Mouse (Mus musculus): ENCODE data around the gene Adarb2. TPM values are rescaled to one million over a fixed set of nuclear protein-coding genes. Genes with fewer than 3 reads are reported as not detected.

Adarb2 gene
- polyA plus RNA-seq, 1 experiment from 2014 or later, result 0.15 TPM

DNA sequence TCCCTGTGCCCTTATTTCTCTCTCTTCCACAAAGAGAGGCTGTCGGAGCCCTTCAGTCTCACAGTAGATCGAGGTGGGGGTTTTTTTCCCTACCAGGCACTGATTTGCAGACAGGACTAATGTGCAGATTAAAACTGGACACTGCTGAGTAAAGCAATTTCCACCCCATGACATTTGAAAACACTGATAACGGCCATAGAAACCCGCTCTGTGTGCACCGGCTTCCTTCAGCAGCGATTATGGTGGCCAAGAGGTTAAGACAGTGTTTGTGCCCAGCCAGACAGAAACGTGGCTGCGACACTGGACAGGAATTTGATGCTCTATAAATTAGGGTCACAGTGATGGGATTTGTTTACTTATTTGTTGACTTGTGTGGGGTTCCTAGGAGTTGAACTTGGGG is 590.6 kb downstream of the Adarb2 start:
- Histone ChIP-seq H3K27me3 (ENCODE audit: control insufficient read depth, insufficient read depth, low read length) (no peaks in the 10 kb centered on the region), H3K9me3 (ENCODE audit: control insufficient read depth, low read length) (no peaks in the 10 kb centered on the region), H3K4me1 (ENCODE audit: control insufficient read depth in 2 of 2, insufficient read depth in 2 of 2, low read length in 2 of 2) (peaks cover 3 to 7% of the 10 kb centered on the region in 2 experiments; a peak in 3 of 4 replicates), H3K27ac (replicated peaks in 1 of 2; ENCODE audit: control insufficient read depth in 1 of 2, insufficient read depth in 1 of 2, low read depth in 2 of 2, low read length in 2 of 2) (no peak overlapping the region), H3K9ac (ENCODE audit: low read length) (no peak overlapping the region; the same call in 1 of the 2 replicates), H3K4me2 (ENCODE audit: low read length) (peak overlapping the region; percentile 27), H3K36me3 (ENCODE audit: control insufficient read depth, insufficient read depth, low read length) (no peaks in the 10 kb centered on the region), H3K4me3 (ENCODE audit: control insufficient read depth in 1 of 2, insufficient read depth in 1 of 2, low read depth in 1 of 2, low read length in 2 of 2) (no peak overlapping the region)
- peak; percentile 50; the same call in 1 of the 2 replicates for ATAC-seq (ENCODE audit: insufficient number of reproducible peaks, insufficient read depth, low FRiP score, low read depth)
- 23% methylated on average over 8 of the region's 8 CpGs for WGBS

DNA sequence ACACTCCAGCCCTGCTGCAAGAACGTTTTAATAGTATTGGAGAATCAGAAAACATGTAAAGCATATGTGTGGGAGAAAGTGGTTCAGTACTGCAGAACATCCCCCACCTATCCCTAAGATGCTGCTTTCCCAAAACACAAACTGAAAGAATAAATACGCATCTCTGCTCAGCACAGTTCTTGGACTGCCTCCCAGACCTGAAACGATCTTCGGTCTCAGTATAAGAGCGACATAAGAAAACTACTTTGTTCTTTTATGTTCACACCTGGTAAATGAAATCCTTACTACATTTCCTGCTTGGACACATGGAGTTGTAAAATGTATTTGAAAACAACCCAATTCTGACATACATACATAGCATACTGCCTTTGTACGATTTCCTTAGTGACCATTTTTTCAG is 597.9 kb downstream of the Adarb2 start:
- peaks cover 3 to 6% of the 10 kb centered on the region in 2 experiments for H3K4me1 ChIP-seq (ENCODE audit: control insufficient read depth in 2 of 2, insufficient read depth in 2 of 2, low read length in 2 of 2)
- H3K27ac ChIP-seq (replicated peaks in 1 of 2; ENCODE audit: control insufficient read depth in 1 of 2, insufficient read depth in 1 of 2, low read depth in 2 of 2, low read length in 2 of 2), result no peak overlapping the region
- no peak overlapping the region for H3K9ac ChIP-seq (ENCODE audit: low read length)
- H3K4me3 ChIP-seq (ENCODE audit: control insufficient read depth in 1 of 2, insufficient read depth in 1 of 2, low read depth in 1 of 2, low read length in 2 of 2), result no peak overlapping the region
- peaks cover 13% of the 10 kb centered on the region for H3K36me3 ChIP-seq (ENCODE audit: control insufficient read depth, insufficient read depth, low read length)
- no peak overlapping the region for H3K4me2 ChIP-seq (ENCODE audit: low read length)
- ATAC-seq (ENCODE audit: insufficient number of reproducible peaks, insufficient read depth, low FRiP score, low read depth), result no peak
- H3K9me3 ChIP-seq (ENCODE audit: control insufficient read depth, low read length), result no peaks in the 10 kb centered on the region
- H3K27me3 ChIP-seq (ENCODE audit: control insufficient read depth, insufficient read depth, low read length), result no peaks in the 10 kb centered on the region
- 77% methylated on average over 6 of the region's 6 CpGs for WGBS

DNA sequence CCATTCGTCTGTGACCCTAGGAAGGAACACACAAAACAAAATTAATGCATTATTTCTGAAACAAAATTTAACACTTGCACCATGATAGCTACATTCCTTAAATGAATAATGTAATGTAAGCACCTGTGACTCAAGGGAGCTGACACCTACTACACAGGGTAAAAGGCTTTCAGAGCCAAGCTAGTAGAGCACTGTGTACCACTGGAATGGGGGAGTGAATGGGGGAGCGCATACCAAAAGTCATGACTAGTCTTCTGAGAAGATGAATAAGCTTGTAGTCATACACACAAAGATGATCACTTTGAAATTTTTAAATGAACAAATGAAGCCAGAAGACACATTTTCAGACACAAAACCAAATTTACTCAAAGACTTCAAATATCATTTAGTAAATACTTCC is 603.3 kb downstream of the Adarb2 start:
- H3K36me3 ChIP-seq (ENCODE audit: control insufficient read depth, insufficient read depth, low read length), result peaks cover 17% of the 10 kb centered on the region
- WGBS, result 94% methylated on average over 2 of the region's 2 CpGs
- no peak overlapping the region for H3K4me2 ChIP-seq (ENCODE audit: low read length)
- no peaks in the 10 kb centered on the region for H3K9me3 ChIP-seq (ENCODE audit: control insufficient read depth, low read length)
- H3K27me3 ChIP-seq (ENCODE audit: control insufficient read depth, insufficient read depth, low read length), result no peaks in the 10 kb centered on the region
- H3K27ac ChIP-seq (replicated peaks in 1 of 2; ENCODE audit: control insufficient read depth in 1 of 2, insufficient read depth in 1 of 2, low read depth in 2 of 2, low read length in 2 of 2), result no peak overlapping the region
- H3K4me3 ChIP-seq (ENCODE audit: control insufficient read depth in 1 of 2, insufficient read depth in 1 of 2, low read depth in 1 of 2, low read length in 2 of 2), result no peak overlapping the region
- no peak for ATAC-seq (ENCODE audit: insufficient number of reproducible peaks, insufficient read depth, low FRiP score, low read depth)
- H3K9ac ChIP-seq (ENCODE audit: low read length), result no peak overlapping the region
- H3K4me1 ChIP-seq (ENCODE audit: control insufficient read depth in 2 of 2, insufficient read depth in 2 of 2, low read length in 2 of 2), result peaks cover 3 to 6% of the 10 kb centered on the region in 2 experiments
